Mouse (Mus musculus) embryonic facial prominence, embryonic 14.5 days (tissue): ENCODE measurements around the gene Tfpt. TPM values are rescaled to one million over a fixed set of nuclear protein-coding genes. Genes with fewer than 3 reads are reported as not detected.

ENCODE experiments used
- ATAC-seq: fragments of 200-750 bp; cut with Nextera tagmentation; 2 replicates; pipeline ENCODE4 v1.8.0; 2017; ENCODE audit warnings: low read depth, moderate number of reproducible peaks, moderate TSS enrichment
- DNase-seq: peaks from one replicate; pipeline ENCODE4 v3.0.0-alpha.2; 2015; ENCODE audit warnings: low spot score
- H3K27ac ChIP-seq: fragments of 300-500 bp; sonication (generic); replicated peaks from 2 replicates; pipeline ENCODE4 v1.5.1; 2014; ENCODE audit warnings: low read depth, mild to moderate bottlenecking, low read length, moderate library complexity
- H3K27me3 ChIP-seq: fragments of 300-500 bp; sonication (generic); replicated peaks from 2 replicates; pipeline ENCODE4 v1.6.1; 2014; ENCODE audit warnings: low read length; ENCODE audit not compliant: control insufficient read depth, insufficient read depth
- H3K36me3 ChIP-seq: fragments of 300-500 bp; sonication (generic); 2 replicates; pipeline ENCODE4 v1.6.1; 2014; ENCODE audit warnings: low read length, mixed read lengths; ENCODE audit not compliant: control insufficient read depth, insufficient read depth
- H3K4me1 ChIP-seq: fragments of 300-500 bp; sonication (generic); 2 replicates; pipeline ENCODE4 v1.6.1; 2014; ENCODE audit warnings: antibody characterized with exemption, low read length; ENCODE audit not compliant: control insufficient read depth, insufficient read depth
- H3K4me2 ChIP-seq: fragments of 300-500 bp; sonication (generic); 2 replicates; pipeline ENCODE4 v1.6.1; 2014; ENCODE audit warnings: low read depth, mild to moderate bottlenecking, low read length, moderate library complexity, mixed read lengths
- H3K4me3 ChIP-seq: fragments of 300-500 bp; sonication (generic); 2 replicates; pipeline ENCODE4 v1.5.1; 2014; ENCODE audit warnings: low read depth, mild to moderate bottlenecking, low read length
- H3K9ac ChIP-seq: fragments of 300-500 bp; sonication (generic); 2 replicates; pipeline ENCODE4 v1.6.1; 2014; ENCODE audit warnings: low read depth, mild to moderate bottlenecking, low read length, moderate library complexity, mixed read lengths
- H3K9me3 ChIP-seq: fragments of 300-500 bp; sonication (generic); 2 replicates; pipeline ENCODE4 v1.6.1; 2016; ENCODE audit warnings: low read length; ENCODE audit not compliant: control insufficient read depth
- WGBS: fragments of 180-500 bp; shearing (Covaris S2); extraction: QIAGEN DNeasy Blood & Tissue Kit; methylation state at CpG from one replicate; pipeline ENCODE4 v1.1.7; 2014; 5-methylcytosine and 5-hydroxymethylcytosine counted together
- polyA plus RNA-seq: library from polyadenylated mRNA; unstranded; fragments of >200 nt; fragmentation: Nextera tagmentation; extraction: Ambion mirVana; gene quantifications from 2 replicates; pipeline ENCODE4 v1.2.1, GENCODE M21; 2014

Tfpt gene
- polyA plus RNA-seq, 1 experiment from 2014 or later: 20.5 TPM

- H3K27me3 ChIP-seq: no peaks in the 10 kb centered on the region
- DNase-seq: no peak
- H3K36me3 ChIP-seq: peaks cover 33% of the 10 kb centered on the region
- WGBS: 26% methylated on average over 9 of the region's 9 CpGs
- peak overlapping the region; percentile 40 for H3K4me3 ChIP-seq
- H3K9ac ChIP-seq: peak overlapping the region; percentile 53; the same call in 1 of the 2 replicates
- H3K9me3 ChIP-seq: no peaks in the 10 kb centered on the region
- peak overlapping the region; percentile 64 for H3K4me2 ChIP-seq
- peaks cover 23% of the 10 kb centered on the region for H3K4me1 ChIP-seq
- peak overlapping the region; percentile 6; the same call in 1 of the 2 replicates for H3K27ac ChIP-seq
- ATAC-seq: no peak
Measured at GRCm38 (mm10) chr7:3643843-3644242, 14.1 kb upstream of the Tfpt start.

- H3K9ac ChIP-seq: 0 out of 2 replicates have a peak overlapping the region, but pooled peaks have one; percentile 11
- H3K4me2 ChIP-seq: peak overlapping the region; percentile 64; the same call in 1 of the 2 replicates
- peaks cover 22% of the 10 kb centered on the region for H3K4me1 ChIP-seq
- ATAC-seq (no peak), DNase-seq (no peak)
- no peaks in the 10 kb centered on the region for H3K27me3 ChIP-seq
- H3K27ac ChIP-seq: no peak overlapping the region
- 70% methylated on average over 5 of the region's 5 CpGs for WGBS
- no peaks in the 10 kb centered on the region for H3K9me3 ChIP-seq
- no peak overlapping the region for H3K4me3 ChIP-seq
- peaks cover 37% of the 10 kb centered on the region for H3K36me3 ChIP-seq
Measured at GRCm38 (mm10) chr7:3643412-3643811, 13.7 kb upstream of the Tfpt start.

- no peaks in the 10 kb centered on the region for H3K27me3 ChIP-seq
- ATAC-seq (no peak), DNase-seq (no peak)
- H3K36me3 ChIP-seq: peaks cover 39% of the 10 kb centered on the region
- no peaks in the 10 kb centered on the region for H3K9me3 ChIP-seq
- H3K4me1 ChIP-seq: peaks cover 13% of the 10 kb centered on the region
- peak overlapping the region; percentile 81 for H3K9ac ChIP-seq
- H3K4me3 ChIP-seq: peak overlapping the region; percentile 50
- 49% methylated on average over 3 of the region's 3 CpGs for WGBS
- no peak overlapping the region for H3K27ac ChIP-seq
- H3K4me2 ChIP-seq: peak overlapping the region; percentile 96
Measured at GRCm38 (mm10) chr7:3630478-3630815, 718 bp upstream of the Tfpt start.

- no peak; the same call in 1 of the 2 replicates for ATAC-seq
- 40% methylated on average over 4 of the region's 4 CpGs for WGBS
Measured at GRCm38 (mm10) chr7:3629030-3629429, 699 bp downstream of the Tfpt start.

GRCm38 (mm10) chr7:3617242-3617995 lies 12.3 kb downstream of the Tfpt start, which contains the start of gene Ndufa3:
TSS of gene Ndufa3 (plus strand) at chr7:3617373.
- Histone ChIP-seq H3K9ac (peak within 1 kb of the TSS; percentile 91), H3K4me3 (peak within 1 kb of the TSS; percentile 80), H3K9me3 (no peaks in the 10 kb centered on the region), H3K4me1 (no peaks in the 10 kb centered on the region), H3K4me2 (peak within 1 kb of the TSS; percentile 61), H3K36me3 (peaks cover 29% of the 10 kb centered on the region), H3K27me3 (no peaks in the 10 kb centered on the region), H3K27ac (peak within 1 kb of the TSS; percentile 76)
- WGBS: 3% methylated on average over 29 of the region's 32 CpGs
- ATAC-seq (peak; percentile 98), DNase-seq (peak; percentile 97)

More at GRCm38 (mm10) chr7:3629030-3629429, 699 bp downstream of the Tfpt start:
- Histone ChIP-seq H3K4me1 (peaks cover 13% of the 10 kb centered on the region), H3K27ac (peak overlapping the region; percentile 85; the same call in 1 of the 2 replicates), H3K9me3 (no peaks in the 10 kb centered on the region), H3K4me2 (peak overlapping the region; percentile 96), H3K36me3 (peaks cover 32% of the 10 kb centered on the region; the same call in 1 of the 2 replicates), H3K4me3 (peak overlapping the region; percentile 50), H3K27me3 (no peaks in the 10 kb centered on the region), H3K9ac (peak overlapping the region; percentile 81)
- no peak for DNase-seq

- ATAC-seq (no peak), DNase-seq (no peak)
- Histone ChIP-seq H3K4me2 (0 out of 2 replicates have a peak overlapping the region, but pooled peaks have one; percentile 61), H3K4me3 (peak overlapping the region; percentile 80), H3K4me1 (no peaks in the 10 kb centered on the region), H3K9me3 (no peaks in the 10 kb centered on the region), H3K9ac (no peak overlapping the region), H3K36me3 (peaks cover 26% of the 10 kb centered on the region), H3K27ac (no peak overlapping the region), H3K27me3 (no peaks in the 10 kb centered on the region)
- 39% methylated on average over 6 of the region's 6 CpGs for WGBS
Measured at GRCm38 (mm10) chr7:3616389-3617241, 13.1 kb downstream of the Tfpt start.

GRCm38 (mm10) chr7:3616057-3616388 lies 13.7 kb downstream of the Tfpt start, which contains the start of gene Oscar:
TSS of gene Oscar (minus strand) at chr7:3616157.
- no peaks in the 10 kb centered on the region for H3K27me3 ChIP-seq
- ATAC-seq (no peak), DNase-seq (no peak)
- WGBS: 80% methylated on average over 4 of the region's 4 CpGs
- no peak within 1 kb of the TSS for H3K9ac ChIP-seq
- no peak within 1 kb of the TSS for H3K27ac ChIP-seq
- no peaks in the 10 kb centered on the region for H3K4me1 ChIP-seq
- H3K4me3 ChIP-seq: peak within 1 kb of the TSS; percentile 80
- H3K9me3 ChIP-seq: no peaks in the 10 kb centered on the region
- H3K36me3 ChIP-seq: peaks cover 22% of the 10 kb centered on the region
- H3K4me2 ChIP-seq: 0 out of 2 replicates have a peak within 1 kb of the TSS, but pooled peaks have one; percentile 61

- Histone ChIP-seq H3K9me3 (no peaks in the 10 kb centered on the region), H3K4me1 (no peaks in the 10 kb centered on the region), H3K4me2 (no peak overlapping the region), H3K27me3 (no peaks in the 10 kb centered on the region), H3K27ac (no peak overlapping the region), H3K4me3 (no peak overlapping the region), H3K36me3 (peaks cover 3% of the 10 kb centered on the region; the same call in 1 of the 2 replicates), H3K9ac (no peak overlapping the region)
- DNase-seq: no peak
- WGBS: 76% methylated on average over 3 of the region's 3 CpGs
- ATAC-seq: no peak
Measured at GRCm38 (mm10) chr7:3614021-3614420, 15.7 kb downstream of the Tfpt start.
